Mouse (Mus musculus): ENCODE results near the gene Fkbp4. TPM values are rescaled to one million over a fixed set of nuclear protein-coding genes. Genes with fewer than 3 reads are reported as not detected.
A peak's percentile ranks its signal among the peaks of the same experiment; 100 is the strongest.
"Not testable (repeated sequence)": the region's sequence is repeated elsewhere in the genome, so short reads cannot be mapped to it uniquely, and the experiment has no call there.

Gene Fkbp4
- total RNA-seq, 2 experiments from 2014 or later: 98.2 to 107 TPM

DNA sequence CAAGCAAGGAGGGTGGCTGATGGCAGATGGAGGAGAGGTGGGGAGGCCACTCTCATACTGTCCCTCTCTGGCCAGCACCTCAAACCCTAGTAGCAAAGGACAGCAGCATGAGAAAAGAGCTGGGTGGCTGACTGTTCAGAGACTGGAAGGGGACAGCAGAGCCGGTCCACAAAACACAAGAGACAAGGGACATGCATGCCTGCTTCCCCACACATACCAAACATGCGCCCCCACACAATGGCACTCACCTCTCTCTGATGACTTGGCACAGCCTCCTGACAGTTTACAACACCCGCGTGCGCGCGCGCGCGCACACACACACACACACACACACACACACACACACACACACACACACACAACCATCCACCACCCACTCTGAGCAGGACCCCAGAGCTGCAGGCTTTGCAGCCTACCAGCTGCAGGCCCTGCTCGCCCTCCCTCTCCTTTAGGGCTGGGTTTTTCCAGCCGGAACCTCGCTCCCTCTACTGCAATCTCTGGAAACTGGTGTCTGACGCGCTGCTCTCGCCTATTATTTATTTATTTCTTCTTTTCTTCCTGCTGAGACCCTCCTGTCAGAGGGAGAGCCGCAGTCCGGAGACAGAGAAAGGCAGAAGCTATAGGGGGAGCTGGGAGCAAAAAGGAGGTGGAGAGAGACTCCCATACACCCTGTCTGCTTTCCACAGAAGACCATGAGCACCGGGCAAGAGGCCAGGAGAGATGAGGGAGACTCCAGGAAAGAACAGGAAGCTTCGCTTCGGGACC, 38.9 kb downstream of the Fkbp4 start:
- peak in 1 of 2 experiments; percentile 48 for DNase-seq (ENCODE audit: low spot score in 2 of 2)

- DNase-seq (ENCODE audit: low spot score in 2 of 2): no peak
These were observed 39.5 kb downstream of the Fkbp4 start, which contains the start of gene Nrip2 for GRCm38 (mm10) chr6:128398996-128399395. Gene Nrip2 (plus strand): TSS chr6:128399296.

DNA sequence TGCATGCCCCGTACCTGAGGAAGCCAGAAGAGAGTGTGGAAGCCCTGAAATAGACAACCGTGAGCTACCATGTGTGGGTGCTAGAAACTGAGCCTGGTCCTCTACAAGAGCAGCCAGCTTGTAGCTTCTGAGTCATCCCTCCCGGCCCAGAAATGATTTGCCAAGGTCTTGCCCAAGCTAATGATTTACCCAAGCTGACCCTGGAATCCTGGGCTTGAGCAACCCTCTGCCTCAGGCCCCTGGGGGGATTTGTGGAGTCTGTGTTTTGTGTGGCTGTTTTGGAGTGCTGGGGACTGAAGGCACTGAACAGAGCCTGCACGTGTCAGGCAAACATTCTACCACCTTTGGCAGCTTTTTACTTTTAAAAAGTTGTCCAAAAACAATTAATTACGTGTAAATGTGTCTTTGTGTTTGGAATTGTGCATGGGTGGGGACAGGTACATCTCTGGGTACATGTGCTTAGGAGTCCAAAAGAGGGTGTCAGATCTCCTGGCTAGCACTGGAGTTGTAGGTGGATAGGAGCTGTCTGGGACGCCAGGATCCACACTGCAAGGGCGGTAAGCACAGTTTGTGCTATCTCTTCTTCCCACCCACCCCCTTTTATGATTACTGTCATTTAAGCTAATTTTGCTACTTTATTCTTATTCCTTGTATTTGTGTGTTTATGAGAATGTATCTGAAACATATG, 40.8 kb downstream of the Fkbp4 start:
- no peak for DNase-seq (ENCODE audit: low spot score in 2 of 2)

GRCm38 (mm10) chr6:128390683-128391082, 47.8 kb downstream of the Fkbp4 start:
- no peak for DNase-seq (ENCODE audit: low spot score in 2 of 2)

GRCm38 (mm10) chr6:128389185-128389584, 49.3 kb downstream of the Fkbp4 start:
- no peak for DNase-seq (ENCODE audit: low spot score in 2 of 2)

GRCm38 (mm10) chr6:128385026-128385425, 53.5 kb downstream of the Fkbp4 start:
- DNase-seq (ENCODE audit: low spot score in 2 of 2): no peak

GRCm38 (mm10) chr6:128383752-128384151, 54.7 kb downstream of the Fkbp4 start:
- no peak for DNase-seq (ENCODE audit: low spot score in 2 of 2)

GRCm38 (mm10) chr6:128381254-128381653, 57.2 kb downstream of the Fkbp4 start:
- no peak for DNase-seq (ENCODE audit: low spot score in 2 of 2)

GRCm38 (mm10) chr6:128380594-128381167, 57.8 kb downstream of the Fkbp4 start:
- not testable (repeated sequence) for DNase-seq (ENCODE audit: low spot score in 2 of 2)

Other genes with a start within 250 kb of the Fkbp4 start
- gene Tead4, start 137.9 kb downstream of the Fkbp4 start, total RNA-seq (2021): 10 to 100 TPM; 18.8 to 20.5 TPM
- 10 to 100 TPM; 19.9 to 21.6 TPM for gene Tulp3, start 82.8 kb downstream of the Fkbp4 start, total RNA-seq (2021)
- 10 to 100 TPM; 24.0 to 24.7 TPM for gene Rhno1, start 75.8 kb downstream of the Fkbp4 start, total RNA-seq (2021)
- 10 to 100 TPM; 21.2 to 21.8 TPM for gene Foxm1, start 75.7 kb downstream of the Fkbp4 start, total RNA-seq (2021)
- gene Tex52, start 63.2 kb downstream of the Fkbp4 start, total RNA-seq (2021): under 1 TPM in 1 of 2 experiments, not detected in 1; 0.34 TPM
- not detected for gene Gm44596, start 63.2 kb downstream of the Fkbp4 start, total RNA-seq (2021)
- 1 to 10 TPM; 2.6 to 3.7 TPM for gene Nrip2, start 39.4 kb downstream of the Fkbp4 start, total RNA-seq (2021)
- 10 to 100 TPM; 27.2 to 27.3 TPM for gene Itfg2, start 13.7 kb downstream of the Fkbp4 start, total RNA-seq (2021)
- 1 to 10 TPM in 1 of 2 experiments, under 1 TPM in 1; 0.69 to 6.6 TPM for gene Pzp, start 88.0 kb upstream of the Fkbp4 start, total RNA-seq (2021)
- not detected for gene A2ml1, start 142.9 kb upstream of the Fkbp4 start, total RNA-seq (2021)
- not detected for gene Klrb1a, start 184.9 kb upstream of the Fkbp4 start, total RNA-seq (2021)
- gene Clec2h, start 223.7 kb upstream of the Fkbp4 start, total RNA-seq (2021): not detected